Mouse (Mus musculus): Measurements from ENCODE around the gene Hmmr. TPM values are rescaled to one million over a fixed set of nuclear protein-coding genes. Genes with fewer than 3 reads are reported as not detected.

The Hmmr gene
- 0.91 TPM for polyA plus RNA-seq (2017; shearing (Covaris generic))

GRCm38 (mm10) chr11:40733339-40734174 is at the start of gene Hmmr, which contains the start of gene Nudcd2:
Gene Hmmr (minus strand): TSS chr11:40733422.
Gene Nudcd2 (plus strand): TSS chr11:40733667.

GRCm38 (mm10) chr11:40755109-40755627 is 21.9 kb upstream of the Hmmr start, which contains the start of gene Ccng1:
Gene Ccng1 (minus strand): TSS chr11:40755311.

GRCm38 (mm10) chr11:40695103-40695502 is 38.1 kb downstream of the Hmmr start, which contains the start of gene Mat2b:
Gene Mat2b (minus strand): TSS chr11:40695203.

Other genes starting within 250 kb of the Hmmr start
- 171 TPM for gene Mat2b, start 38.2 kb downstream of the Hmmr start, polyA plus RNA-seq (2017; shearing (Covaris generic))
- gene Nudcd2, start 245 bp upstream of the Hmmr start, polyA plus RNA-seq (2017; shearing (Covaris generic)), result 18.4 TPM
- 81.2 TPM for gene Ccng1, start 21.9 kb upstream of the Hmmr start, polyA plus RNA-seq (2017; shearing (Covaris generic))

Data from effector memory CD4-positive, alpha-beta T cell, adult 7 months (primary cell).